Mouse (Mus musculus) heart, adult 2 months (tissue): Measurements from ENCODE around the gene Rft1.

ENCODE experiments used
- CTCF ChIP-seq: fragments of 200-600 bp; IDR thresholded peaks from 2 replicates; pipeline ENCODE4 v1.8.1; 2022; ENCODE audit warnings: antibody characterized with exemption, mild to moderate bottlenecking, moderate library complexity
- POLR2A ChIP-seq: fragments of 200-500 bp; IDR thresholded peaks from 2 replicates; pipeline ENCODE4 v1.6.1; 2011; ENCODE audit warnings: mild to moderate bottlenecking, low read depth, low read length, control low read depth; ENCODE audit not compliant: insufficient read depth

- TF ChIP-seq CTCF (no peak), POLR2A (no peak)
These were observed 10.1 kb upstream of the Rft1 start for GRCm38 (mm10) chr14:30644026-30644425.
